Mouse (Mus musculus): ENCODE measurements around the gene Elmo1.

The Elmo1 gene

DNA sequence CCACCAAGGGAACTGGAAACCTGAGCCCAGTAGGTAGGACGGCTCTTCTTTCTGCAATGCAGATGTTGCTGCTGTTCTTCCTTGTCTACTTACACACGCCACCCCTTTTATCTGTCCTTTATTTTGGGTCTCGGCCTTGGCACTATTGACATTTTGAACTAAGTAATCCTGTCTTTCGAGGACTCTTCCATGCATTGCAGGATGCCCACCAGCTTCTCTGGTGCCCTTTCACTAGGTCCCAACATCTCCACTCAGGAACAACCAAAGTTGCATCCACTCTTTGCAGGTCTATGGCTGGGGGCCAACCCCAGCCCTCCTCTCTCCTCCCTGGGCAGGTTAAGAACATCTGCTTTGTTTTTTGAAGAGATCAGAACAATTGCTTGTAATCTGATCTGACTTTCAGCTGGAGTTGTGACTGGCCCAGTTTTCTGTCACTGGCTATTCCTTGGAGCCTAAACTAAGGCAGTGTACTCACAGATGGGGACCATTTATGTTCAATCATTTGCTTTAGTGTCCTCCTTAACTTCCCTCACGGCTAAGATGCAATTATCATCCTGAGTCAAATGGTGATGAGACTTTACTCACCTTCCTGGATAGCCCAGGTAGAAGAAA, 6.7 kb downstream of the Elmo1 start:
- DNase-seq: no peak

DNA sequence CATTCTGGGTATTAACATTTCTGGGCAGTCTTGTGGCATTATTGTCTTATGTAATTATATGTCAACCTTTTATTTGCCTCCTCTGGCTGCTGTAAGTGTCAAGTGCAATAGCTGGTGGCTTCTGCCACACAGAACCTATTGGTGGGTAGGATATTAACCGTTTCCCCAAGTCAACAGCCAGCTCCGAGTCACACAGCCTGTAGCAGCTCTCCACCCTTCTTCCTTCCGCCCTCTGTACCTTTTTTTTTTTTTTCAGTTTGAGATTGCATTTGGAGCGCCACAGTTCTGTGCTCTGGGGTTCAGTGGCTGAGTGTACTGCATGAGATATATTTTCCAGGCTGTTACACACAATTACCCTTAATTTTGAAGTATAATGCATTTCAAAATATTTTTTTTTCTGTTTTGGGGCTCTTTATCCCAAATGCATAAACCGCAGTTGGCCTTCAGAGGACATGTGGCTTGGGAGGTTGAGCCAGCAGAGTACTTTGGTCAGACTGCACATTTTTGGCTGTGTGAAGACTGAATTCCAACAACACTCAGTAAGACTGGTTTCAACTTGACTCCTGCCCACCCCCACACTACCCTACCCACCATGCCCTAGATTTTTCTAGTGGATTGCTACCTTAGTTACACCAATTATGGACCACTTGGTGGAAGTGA, 7.7 kb downstream of the Elmo1 start:
- no peak for DNase-seq

DNA sequence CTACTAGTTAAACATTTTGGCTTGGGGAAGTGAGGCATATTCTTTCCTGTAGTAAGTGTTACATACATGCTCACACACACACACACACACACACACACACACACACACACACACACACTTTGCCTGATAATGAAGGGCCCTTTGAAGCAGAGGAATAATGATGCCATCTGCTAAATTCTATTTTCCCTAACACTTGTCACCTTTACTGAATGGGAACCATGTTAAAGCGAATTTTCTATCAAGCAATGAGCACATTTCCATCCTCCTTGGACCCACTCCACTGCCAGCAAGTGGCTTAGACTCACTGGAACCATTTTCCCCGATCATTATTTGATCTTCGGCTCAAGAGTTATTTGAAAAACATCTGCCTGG, 8.2 kb downstream of the Elmo1 start:
- no peak for DNase-seq

DNA sequence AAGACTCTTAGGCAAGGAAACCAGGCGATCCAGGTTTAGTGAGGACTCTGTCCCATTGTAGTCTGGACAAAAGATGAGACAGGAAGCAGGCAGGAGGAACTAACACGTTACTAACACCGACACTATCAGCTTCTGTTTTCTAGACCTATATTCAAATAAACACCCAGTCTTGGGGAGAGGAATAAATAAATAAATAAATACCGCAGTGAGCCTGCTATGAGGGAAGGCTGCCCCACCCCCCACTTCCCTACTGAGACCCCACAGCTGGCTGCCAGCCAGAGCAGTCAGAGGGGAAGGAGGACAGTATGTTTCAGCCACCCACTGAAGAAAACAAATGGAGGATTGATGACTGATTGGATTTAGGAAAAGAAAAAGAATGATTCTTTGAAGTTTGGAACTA, 9.2 kb downstream of the Elmo1 start:
- DNase-seq: no peak

DNA sequence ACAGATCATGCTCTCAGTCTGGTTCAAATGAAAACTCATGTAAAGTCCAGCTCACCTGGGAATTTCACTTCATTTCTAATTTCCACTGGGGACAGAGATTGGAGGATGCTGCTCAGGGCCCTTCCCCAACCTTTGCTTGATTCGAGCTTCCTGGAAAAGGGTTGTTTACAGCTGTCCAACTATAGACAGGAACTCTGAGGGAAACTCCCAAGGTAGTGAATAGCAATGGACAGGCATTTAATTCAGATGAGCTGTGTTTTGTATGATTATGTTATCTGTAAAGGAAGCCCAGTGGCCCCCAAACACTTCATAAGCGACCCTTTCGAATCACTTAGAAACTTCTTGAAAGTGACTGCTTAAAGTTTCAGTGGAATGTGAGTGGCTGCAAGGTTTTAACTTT, 10.0 kb downstream of the Elmo1 start:
- no peak for DNase-seq

DNA sequence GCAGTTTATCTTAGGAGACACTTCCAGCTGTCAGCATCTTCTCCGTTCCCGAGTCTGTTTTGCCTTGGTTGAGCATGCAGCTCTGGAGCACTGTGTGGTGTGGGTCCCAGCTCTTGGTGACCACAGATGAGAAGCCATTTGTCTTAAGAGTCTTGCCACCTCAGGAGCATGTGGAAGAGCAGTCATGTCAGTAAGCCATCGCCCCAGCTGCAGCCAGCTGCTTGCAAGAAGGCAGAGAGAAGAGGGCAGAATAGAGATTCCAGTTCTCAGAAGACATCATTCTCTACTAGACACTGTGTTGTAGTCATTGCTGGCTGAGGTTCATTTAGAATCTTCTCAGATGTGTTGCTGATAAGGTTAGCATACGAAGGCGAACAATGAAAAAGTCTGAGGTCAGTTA, 11.3 kb downstream of the Elmo1 start:
- no peak for DNase-seq

DNA sequence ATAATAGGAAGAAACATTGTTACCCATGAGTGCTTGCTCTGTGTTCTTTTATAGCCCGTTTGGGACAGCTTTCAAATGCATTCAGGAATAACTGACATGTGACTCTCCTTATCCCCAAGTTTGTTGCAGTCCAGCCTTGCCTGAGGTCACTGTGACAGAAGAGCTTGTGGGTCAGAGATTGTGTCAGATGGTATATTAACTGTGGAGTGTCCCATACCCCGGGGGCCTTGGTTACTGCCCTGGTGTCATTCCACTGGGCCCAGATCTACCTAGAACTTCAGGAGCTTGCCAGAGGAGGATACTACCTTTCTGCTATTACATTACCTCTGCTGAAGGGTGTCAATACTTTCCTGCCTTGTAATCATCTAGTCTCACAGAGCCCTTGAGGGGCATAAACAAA, 14.4 kb downstream of the Elmo1 start:
- DNase-seq: no peak

DNA sequence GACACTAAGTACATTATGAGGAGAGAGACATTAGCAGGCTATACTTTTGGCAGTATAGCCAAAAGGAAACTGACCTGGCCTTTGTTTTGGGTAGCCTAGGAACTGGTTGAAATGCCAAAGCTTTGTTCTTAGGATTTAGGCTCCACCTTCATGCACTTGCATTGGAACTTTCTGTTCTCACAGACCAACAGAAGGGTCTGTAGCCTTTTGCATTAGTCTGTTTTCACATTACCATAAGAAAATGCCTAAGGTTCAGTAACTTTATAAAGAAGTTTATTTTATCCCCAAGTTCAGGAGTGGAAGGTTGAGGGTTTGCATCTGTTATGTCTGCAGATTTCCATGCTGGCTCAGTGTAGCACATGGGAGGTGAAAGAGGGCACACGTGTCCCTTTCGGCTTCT, 15.6 kb downstream of the Elmo1 start:
- DNase-seq: no peak

DNA sequence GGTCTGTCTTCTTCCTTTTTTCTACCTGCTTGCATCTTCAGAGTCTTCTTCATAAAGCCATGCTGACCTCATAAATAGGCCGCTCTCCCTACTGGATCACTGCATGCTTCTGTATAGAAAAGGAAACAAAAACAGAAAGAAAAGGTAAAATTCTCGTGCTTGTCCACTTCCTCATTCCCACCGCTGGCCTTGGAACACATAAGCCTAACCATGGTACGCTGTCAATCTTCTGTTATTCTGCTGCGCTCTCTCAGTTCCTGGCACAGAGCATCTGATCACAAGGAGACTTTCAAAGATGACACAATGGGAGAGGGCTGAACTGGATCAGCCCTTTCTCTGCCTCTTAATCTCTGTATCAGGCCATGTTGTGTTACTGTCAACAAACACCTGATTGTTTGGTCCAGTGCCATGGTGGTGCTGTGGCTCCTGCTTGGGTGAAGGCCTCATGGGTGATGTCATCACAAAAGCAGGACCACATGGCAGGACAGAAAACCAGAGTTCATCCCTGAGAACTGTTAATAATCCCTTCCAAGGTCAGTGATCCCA, 17.6 kb downstream of the Elmo1 start:
- DNase-seq: no peak

DNA sequence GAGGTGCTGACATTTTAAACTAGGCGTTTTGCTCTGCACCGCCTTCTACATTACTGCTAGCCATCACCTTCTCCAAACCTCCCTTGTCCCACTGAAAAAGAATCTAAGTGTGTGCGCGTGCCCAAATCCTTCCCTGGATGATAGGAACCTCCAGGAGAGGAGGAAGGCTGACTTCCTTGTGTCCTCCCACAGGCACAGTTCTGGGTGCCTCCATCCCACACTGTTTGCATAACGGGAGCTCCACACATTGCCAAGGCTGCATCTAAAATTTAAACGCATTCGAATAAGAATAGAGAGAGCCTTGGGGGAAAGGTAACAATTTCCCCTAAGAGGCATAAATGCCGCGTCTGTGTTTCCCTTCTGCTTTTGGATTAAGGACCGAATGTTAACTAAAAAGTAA, 18.6 kb downstream of the Elmo1 start:
- DNase-seq: no peak

DNA sequence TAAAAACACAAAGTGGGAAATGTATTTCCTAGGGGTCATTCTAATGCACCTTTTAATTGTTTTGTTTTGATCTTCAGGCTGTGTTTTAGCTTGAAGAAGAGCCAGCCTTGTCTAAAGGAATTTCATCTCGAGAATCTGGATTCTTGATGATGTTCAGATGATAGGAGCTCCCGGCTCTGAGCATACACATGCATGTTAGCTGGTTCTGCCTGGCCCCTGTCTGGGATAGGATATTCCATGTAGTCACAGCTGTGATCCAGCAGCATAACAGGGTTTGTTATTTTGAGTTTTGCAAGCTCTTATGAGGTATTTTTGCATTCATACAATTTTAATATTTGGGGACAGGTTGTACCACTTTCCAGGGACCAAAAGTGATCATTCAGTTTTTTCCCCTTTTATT, 19.1 kb downstream of the Elmo1 start:
- no peak for DNase-seq

DNA sequence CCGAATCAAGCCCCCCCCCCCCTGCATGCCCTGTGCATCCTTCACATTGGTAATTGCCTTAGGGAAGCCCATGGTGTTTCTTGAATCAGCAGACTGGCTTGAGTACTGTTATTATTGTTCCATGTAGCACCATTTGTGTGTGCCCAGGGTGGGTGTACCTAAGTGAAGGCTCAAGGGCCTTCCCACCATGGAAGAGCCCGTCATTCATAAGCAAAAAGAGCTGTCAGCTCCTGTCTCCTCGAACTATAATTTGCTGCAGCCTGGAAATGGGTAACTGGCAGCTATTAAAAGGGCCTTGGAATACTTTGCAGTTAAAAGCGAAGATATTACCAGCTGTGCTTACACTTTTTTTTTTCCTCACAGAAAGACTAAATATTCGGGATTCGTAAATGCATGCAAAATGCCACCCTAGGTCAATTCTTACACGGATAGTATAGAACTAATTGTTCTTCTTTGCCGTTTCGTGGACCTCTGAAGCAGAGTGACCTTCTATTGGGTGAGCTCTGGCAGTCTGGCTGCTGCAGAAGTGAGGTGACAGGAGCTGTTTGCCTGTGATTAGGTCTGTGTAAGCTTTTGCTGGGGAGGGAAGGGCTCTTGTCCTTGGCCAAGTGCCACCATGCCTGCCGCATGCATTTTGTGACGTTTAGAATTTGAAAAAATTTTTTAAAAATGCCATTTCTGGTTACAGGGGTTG, 19.7 kb downstream of the Elmo1 start:
- no peak for DNase-seq

DNA sequence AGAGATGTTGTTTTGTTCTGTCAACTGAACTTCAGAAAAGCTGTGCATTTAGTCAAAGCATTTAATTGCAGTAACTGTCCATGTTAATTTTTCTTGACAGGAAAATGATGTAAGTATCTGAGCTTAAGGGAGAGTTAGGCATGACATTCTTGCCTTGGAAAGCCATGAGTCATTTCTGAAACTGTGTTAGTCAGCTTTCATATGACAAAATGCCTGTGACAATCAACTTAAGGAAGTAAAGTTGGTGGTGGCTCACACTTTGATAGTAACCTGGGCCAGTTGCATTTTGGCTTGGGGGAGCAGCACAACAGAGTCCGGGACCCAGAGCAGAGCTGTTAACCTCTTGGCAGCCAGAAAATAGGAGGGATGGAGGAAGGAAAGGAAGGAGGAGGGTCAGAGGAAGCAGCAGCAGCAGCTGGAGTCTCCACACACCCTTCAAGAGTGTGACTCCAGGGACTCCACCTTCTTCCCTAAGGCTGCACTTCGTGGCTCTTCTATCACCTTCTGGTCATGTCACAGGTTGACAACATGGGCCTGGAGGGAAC, 20.9 kb downstream of the Elmo1 start:
- DNase-seq: no peak

DNA sequence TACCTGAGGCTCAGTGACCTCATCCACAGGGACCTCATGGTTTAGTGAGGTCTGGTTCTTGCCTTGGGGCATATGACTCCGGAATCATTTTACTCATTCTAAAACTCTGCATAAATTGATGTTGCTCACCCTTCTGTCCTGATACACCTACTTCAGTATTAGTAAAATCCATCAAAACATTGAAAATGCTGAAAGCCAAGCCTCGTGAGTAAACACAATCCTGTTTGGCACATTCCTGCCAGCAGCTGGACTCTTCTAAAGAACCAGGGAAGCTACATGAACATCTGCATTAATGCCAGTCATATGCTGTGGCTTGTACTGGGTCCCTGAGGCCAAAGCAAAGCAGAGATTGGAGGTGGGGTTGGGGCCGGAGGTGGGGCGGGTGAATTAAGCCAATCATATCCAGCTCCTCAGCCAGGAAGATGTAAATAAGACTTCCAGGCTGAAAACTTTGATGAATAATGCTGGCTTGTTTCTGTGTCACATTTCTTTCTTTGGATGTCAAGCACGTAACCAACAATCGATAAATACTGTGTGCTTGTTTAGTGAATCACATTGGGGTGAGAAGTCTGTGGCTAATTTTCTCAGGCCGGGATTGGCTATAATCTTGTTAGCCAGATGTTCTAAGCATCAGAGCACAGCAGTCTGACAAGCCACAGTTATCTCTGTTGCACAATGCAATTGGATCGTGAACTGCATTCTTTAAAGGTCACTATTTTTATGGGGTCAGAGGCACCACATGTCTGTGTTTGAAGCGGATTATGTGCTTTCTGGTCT, 24.9 kb downstream of the Elmo1 start:
- no peak for DNase-seq

DNA sequence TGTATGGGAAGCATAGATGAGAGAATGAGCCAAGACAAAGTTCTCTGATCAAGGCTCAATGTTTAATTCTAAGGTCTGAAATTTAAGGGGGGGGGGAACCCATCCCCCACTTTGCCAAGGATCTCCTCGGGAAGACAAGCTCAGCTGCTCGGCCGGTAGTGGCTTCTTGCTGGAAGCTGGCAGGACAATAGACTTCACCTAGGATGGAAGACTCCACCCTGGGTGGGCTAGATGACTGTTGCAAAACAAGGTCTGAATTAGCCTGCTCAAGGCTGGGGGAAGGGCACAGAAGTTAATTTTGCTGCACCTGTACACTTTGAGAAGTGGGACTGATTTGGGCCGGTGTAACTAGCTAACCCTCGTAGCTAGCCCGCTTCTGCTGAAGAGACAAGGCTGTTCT, 25.6 kb downstream of the Elmo1 start:
- DNase-seq: no peak

DNA sequence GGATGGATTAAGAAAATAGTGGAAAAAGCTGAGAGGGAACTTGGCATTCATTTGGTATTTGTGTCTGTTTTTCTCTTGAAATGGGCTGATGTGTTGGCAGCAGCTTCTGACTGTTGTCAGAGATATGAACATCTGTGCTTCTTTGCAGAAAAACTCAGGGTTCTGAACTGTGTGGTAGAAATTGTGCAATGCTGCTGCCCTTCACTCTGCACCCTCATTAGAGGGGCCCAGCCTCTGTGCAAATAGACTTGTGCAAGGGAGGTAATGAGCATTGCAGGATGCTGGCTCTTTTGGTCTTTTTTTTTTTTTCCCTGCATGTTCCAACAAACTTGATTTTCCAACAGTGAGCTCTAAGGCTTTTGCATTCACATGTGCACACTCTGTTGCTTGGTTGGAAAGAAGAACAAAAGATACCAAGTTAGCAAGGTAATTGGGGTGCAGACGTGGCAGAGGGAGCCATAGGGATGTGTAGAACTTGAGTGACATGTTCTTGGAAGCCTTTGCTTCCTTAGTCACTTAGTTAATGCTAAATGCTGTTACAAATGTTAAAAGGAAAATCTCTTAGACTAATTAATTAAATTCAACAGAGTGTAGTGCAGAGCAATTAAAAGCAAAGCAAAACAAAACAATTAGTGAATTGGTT, 26.6 kb downstream of the Elmo1 start:
- no peak for DNase-seq

DNA sequence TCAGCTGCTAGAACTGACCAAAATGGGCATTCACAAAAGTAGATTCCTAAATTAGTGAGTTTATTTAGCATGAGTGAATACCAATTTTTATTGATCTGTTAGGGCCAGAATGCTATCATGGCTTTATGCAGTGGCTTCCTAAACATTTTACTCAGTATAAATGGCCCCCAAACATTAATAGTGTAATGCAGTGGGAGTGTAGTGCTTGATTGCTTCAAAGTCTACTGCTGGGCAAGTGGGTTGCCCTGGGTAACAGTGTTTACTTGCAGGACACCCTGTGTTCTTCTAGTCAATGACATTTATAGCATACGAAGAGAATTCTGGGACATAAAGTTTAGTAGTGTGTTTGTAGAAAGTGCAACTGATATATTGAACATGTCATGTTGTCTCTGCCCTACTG, 27.3 kb downstream of the Elmo1 start:
- no peak for DNase-seq

DNA sequence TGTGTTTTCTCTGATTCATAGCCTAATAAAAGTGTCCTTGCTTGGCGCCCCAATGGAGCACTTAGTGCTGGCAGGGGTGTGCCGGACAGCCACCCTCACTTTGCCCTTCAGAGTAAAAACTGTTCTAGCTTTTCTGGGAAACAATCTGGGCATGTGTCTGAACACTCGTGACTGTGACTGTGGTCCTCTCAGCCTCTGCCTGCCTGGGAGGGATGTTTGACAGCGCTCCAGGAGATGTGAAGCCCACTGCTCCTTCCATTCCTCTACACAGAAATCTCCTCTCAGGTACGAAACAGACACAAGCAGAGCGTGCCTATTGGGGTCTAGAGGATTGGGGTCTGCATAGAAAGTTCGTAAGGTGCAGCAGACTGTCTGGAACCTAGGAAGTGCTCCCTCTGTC, 28.5 kb downstream of the Elmo1 start:
- DNase-seq: no peak

DNA sequence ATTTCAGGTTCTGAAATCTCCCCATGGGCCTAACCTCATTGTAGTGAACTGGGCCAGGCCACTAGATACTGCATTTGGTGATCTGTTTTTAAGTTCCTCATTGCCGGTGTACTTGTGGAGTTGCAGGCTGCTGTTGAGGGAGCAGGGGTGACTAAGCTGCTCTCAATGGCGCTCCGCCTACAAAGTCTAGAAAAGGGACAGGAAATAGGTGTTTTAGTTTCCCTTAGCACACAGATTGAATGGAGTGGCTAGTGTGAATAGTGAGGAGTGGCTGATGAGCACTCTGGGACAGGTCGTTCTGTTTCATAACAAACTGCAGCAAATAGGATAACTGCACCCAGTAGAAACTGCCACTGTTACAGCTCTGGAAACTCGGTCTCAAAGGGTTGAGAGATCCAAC, 30.3 kb downstream of the Elmo1 start:
- no peak for DNase-seq

DNA sequence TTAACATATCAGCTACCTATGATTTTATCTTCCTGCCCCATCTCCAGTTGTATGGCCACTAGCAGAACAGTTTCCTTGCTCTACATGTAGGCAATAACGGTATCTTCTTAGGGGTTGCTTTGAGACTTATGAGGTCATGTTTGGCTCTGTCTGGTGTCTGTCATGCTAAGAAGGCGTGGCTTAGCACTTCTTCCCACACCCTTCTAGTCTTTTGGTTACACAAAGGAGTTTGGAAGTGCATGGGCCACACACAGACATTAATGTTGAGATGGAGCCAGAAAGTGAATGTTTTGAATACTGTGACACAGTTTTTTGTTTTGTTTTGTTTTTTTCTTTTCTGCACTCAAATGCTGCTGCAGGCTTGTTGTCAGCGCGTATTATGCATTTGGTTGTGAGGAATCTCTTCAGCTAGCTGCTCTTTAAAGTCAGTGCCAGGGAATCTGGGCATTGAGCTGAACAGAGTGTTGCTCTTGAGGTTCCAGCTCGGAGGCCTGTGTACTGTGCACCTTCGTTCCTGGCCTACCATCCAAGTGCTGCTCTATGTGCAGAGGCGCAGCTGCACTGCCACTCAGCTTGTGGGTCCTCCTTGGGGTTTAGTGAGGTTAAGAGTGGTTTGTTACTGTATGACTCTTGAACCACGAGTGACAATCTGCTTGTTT, 31.1 kb downstream of the Elmo1 start:
- DNase-seq: no peak

DNA sequence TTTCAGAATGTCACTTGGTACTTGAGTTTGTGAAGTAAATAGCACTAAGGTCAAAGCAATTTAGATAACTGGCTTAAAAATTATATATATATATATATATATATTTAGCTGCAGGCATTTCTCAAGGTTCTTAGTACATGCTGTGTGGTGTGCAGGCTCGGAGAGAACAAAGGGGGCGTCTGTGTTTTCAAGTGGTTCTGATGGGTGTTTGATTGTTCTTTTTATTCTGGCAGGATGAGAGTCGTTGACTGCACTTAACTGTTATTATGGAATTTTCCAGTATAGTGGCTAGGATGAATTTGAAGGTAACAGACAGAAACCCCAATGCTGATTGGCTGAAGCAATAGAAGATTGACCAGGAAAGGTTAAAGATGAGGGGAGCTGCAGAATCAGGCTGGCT, 33.6 kb downstream of the Elmo1 start:
- DNase-seq: no peak

DNA sequence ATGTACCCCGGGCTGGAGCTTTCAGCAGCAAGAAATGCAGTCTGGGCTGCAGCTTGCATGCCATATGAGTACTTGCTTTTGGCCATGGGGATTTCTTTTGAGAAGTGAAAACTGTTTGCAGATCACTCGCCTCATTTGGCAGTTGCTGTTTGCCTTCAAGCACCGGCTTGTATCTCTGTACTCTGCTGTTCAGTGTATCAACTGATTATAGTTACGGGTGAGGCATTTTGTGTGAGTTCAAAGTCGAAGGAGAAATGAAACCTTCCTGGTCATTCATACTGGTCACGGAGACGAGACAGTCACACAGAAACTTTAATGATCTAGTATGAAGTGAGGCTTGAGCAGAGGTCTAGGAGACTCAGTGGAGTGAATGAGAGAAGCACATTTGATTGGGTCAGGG, 34.6 kb downstream of the Elmo1 start:
- DNase-seq: no peak

Measured in thymus, adult 18-20 months (tissue).